Mouse (Mus musculus) brain, embryonic 14.5 days (tissue): ENCODE measurements at regions not wholly inside any gene's neighbourhood (a gene's known extent, or its start where the extent isn't known, plus 50 kb on each side); places are given as distances from the start of the nearest gene placed in this dataset.

Source experiments
- CTCF ChIP-seq: fragments of 200-500 bp; IDR thresholded peaks from 2 replicates; pipeline ENCODE4 v1.5.1; 2012; ENCODE audit warnings: inconsistent platforms, mild to moderate bottlenecking, moderate library complexity, borderline replicate concordance; ENCODE audit not compliant: insufficient read depth, insufficient read length; ENCODE audit errors: extremely low read depth
- POLR2A ChIP-seq: fragments of 200-500 bp; IDR thresholded peaks from 2 replicates; pipeline ENCODE4 v1.6.1; 2012; ENCODE audit warnings: mild to moderate bottlenecking, inconsistent platforms, borderline replicate concordance; ENCODE audit not compliant: poor library complexity, insufficient read depth, insufficient read length, severe bottlenecking; ENCODE audit errors: extremely low read depth

GRCm38 (mm10) chrX:166906602-166907001 is 302.5 kb downstream of the Tmsb4x start:
- TF ChIP-seq POLR2A: no peak
- TF ChIP-seq CTCF: no peak
